17 mouse cellular contexts compared by ENCODE assay signal in the genomic region with DNA sequence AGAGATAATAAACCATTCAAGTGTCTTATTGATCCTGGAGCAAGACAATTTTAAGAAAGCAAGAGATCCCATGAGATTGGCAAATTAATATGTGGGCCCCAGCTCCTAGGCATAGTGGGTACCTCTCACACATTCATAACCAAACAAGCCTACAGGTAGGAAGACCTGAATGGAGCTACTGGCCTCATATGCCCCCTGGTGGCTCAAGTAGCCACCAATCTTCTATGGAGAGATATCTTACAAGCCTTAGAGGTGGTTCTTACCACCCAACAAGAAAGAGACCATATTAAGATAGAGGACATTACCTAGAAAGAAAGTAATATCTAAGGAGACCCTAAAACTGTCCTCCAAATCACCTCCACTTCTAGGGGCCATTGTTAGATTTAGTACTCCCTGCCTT.
"Had no signal": no experiment of that assay in that cellular context is flagged by ENCODE, and none has a peak within 500 bp of the region (broad histone marks: within the 10 kb centered on the region; RNA-seq: fewer than 3 reads in every experiment).

No protein-coding gene starts in this region.

- ATAC-seq: midbrain, embryonic 16.5 days had no signal

- H3K9ac ChIP-seq: liver, embryonic 14.5 days; lung, embryonic 14.5 days; neural tube, embryonic 13.5 days; neural tube, embryonic 15.5 days; stomach, embryonic 15.5 days had no signal

- H3K4me2 ChIP-seq: lung, embryonic 14.5 days; neural tube, embryonic 13.5 days; neural tube, embryonic 15.5 days; stomach, embryonic 15.5 days had no signal

- DNase-seq: lung, adult 18-20 months; lung, embryonic 14.5 days; lung, postnatal 10 days; lung, postnatal 4 days; midbrain, embryonic 14.5 days; right cerebral cortex, postnatal 14 days; thymus, adult 2 months; thymus, postnatal 14 days; thymus, postnatal 4 days had no signal

- H3K27ac ChIP-seq: liver, embryonic 14.5 days; midbrain, embryonic 10.5 days; neural tube, embryonic 13.5 days; neural tube, embryonic 15.5 days; stomach, embryonic 15.5 days; stomach, postnatal 0 days had no signal

- H3K4me3 ChIP-seq: midbrain, embryonic 10.5 days; myocyte; neural tube, embryonic 13.5 days; neural tube, embryonic 15.5 days; stomach, embryonic 15.5 days had no signal

- H3K36me3 ChIP-seq: midbrain, embryonic 10.5 days; neural tube, embryonic 13.5 days; neural tube, embryonic 15.5 days; stomach, embryonic 15.5 days had no signal

- H3K9me3 ChIP-seq: midbrain, embryonic 10.5 days; neural tube, embryonic 13.5 days; neural tube, embryonic 15.5 days; stomach, embryonic 15.5 days had no signal

- H3K4me1 ChIP-seq: midbrain, embryonic 10.5 days; neural tube, embryonic 13.5 days; neural tube, embryonic 15.5 days; stomach, embryonic 15.5 days had no signal

- H3K27me3 ChIP-seq: neural tube, embryonic 13.5 days; neural tube, embryonic 15.5 days; stomach, embryonic 15.5 days had no signal
